Mouse (Mus musculus) Patski (cell line): ENCODE data around the gene Pi4ka. TPM values are rescaled to one million over a fixed set of nuclear protein-coding genes. Genes with fewer than 3 reads are reported as not detected.

ENCODE experiments used
- ATAC-seq: fragments of 100-300 bp; one replicate; pipeline ENCODE4 v1.8.0; 2021
- CTCF ChIA-PET: fragments of 350-600 bp; sonication (Branson Sonifier 250); formaldehyde crosslinking; loops from one replicate; lab custom pipeline; 2022; ENCODE audit warnings: inconsistent platforms; lab: Charles Lee
- POLR2A ChIA-PET: fragments of 350-600 bp; sonication (Branson Sonifier 250); formaldehyde crosslinking; loops from one replicate; lab custom pipeline; 2022; ENCODE audit warnings: antibody characterized with exemption, inconsistent platforms; lab: Charles Lee
- DNase-seq: peaks from one replicate; pipeline ENCODE4 v3.0.0-alpha.2; 2011; ENCODE audit warnings: low read depth, low spot score
- H3K27me3 ChIP-seq: fragments of 371-371 bp; one replicate; pipeline ENCODE4 v1.5.1; 2021
- CTCF ChIP-seq: fragments of 100-300 bp; IDR thresholded peaks from one replicate; pipeline ENCODE4 v1.5.1; 2021
- in situ Hi-C: fragments of 300-500 bp; cut with MboI; formaldehyde crosslinking; loops from 3 replicates; pipeline ENCODE4 v1.11.1; 2018; ENCODE audit warnings: low pct_unique_long_range_greater_than_20kb, mixed read lengths
- polyA plus RNA-seq: library from polyadenylated mRNA; unstranded; gene quantifications from one replicate; pipeline ENCODE4 v1.2.3, GENCODE M21; 2021

Gene Pi4ka
- polyA plus RNA-seq, 1 experiment from 2014 or later = 81.9 TPM

DNA sequence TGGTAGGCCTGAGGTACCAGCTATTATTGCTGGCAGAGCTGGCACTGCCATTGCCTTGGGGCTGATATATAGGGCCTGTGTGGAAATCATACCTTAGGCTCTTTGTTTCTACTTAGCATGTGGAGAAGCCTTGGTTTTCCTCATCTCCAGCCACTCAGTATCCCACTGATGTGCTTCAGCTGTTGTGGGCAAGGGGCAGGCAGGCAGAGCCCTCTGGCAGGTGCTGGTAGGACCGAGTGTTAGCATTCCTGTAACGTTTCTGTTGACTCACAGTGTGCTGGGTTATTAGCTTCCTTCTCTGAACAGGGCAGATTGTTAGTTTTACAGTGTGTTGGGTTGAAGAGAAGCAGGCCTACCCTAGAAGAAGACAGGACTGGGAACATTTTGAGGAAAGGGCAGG lies 150.8 kb downstream of the Pi4ka start:
- CTCF ChIA-PET = interaction anchor here (1.6 kb wide), 1 partner anchor 46 kb away, joined by 12 read pairs; the partner anchor contains the start of gene Rimbp3
- POLR2A ChIA-PET = no interaction called here
- TF ChIP-seq CTCF = no peak
- ATAC-seq (no peak), DNase-seq (no peak)
- no peaks in the 10 kb centered on the region for H3K27me3 ChIP-seq
- in situ Hi-C loops = no loop called here

DNA sequence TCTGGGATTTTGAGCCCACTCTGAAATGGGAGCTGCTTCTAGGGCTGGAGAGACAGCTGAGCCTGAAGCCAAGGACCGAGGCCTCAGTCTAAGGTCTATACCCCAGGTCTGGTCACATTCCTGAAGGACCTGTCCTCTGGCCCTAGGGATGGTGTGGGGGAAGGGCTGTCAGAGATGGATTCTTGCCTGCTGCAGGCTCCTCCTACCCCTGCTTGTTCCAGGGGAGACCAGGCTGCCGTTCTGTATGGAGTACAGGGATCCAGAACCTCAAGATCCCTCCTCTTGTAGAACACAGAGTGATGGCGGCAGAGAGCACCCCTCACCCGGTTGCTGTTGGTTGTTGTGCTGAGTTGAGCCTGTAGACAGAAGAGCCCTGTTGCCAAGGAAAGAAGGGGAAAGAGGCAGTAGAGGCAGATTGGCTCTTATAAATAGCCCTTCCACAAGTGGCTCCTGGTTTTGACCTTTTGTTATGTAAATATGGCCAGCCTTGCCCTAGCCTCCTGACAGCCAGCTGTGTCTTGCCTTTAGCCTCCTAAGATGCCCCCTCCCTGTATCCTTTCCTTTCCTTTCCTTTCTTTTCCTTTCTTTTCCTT lies 152.0 kb downstream of the Pi4ka start:
- DNase-seq (no peak), ATAC-seq (no peak)
- in situ Hi-C loops = no loop called here
- CTCF ChIA-PET = interaction anchor here (0.7 to 0.8 kb wide), 2 partner anchors 16 to 44 kb away, joined by 3 read pairs; no protein-coding TSS in a partner anchor
- no peaks in the 10 kb centered on the region for H3K27me3 ChIP-seq
- POLR2A ChIA-PET = no interaction called here
- no peak for TF ChIP-seq CTCF

DNA sequence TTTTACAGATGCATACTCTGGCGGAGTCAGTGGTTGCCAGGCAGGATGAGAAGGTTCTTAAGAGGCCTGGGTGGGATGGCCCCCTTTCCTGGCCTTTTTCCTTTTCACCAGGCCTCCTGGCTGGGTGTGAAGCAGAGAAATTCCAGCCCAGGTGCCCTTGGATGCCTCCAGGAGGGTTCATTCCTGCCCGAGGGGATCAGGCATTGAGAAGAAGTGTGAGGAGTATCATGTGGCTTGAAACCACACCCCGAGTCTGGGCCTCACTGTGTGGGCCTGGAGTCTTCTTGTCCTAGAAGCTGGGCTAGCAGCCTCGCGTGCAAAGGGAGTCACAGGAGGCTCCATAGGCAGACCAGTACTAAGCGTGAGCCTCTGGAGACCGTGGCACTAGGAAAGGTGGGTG lies 153.3 kb downstream of the Pi4ka start:
- H3K27me3 ChIP-seq = no peaks in the 10 kb centered on the region
- no peak for TF ChIP-seq CTCF
- ChIA-PET POLR2A (no interaction called here), CTCF (no interaction called here)
- in situ Hi-C loops = no loop called here
- DNase-seq (no peak), ATAC-seq (no peak)

DNA sequence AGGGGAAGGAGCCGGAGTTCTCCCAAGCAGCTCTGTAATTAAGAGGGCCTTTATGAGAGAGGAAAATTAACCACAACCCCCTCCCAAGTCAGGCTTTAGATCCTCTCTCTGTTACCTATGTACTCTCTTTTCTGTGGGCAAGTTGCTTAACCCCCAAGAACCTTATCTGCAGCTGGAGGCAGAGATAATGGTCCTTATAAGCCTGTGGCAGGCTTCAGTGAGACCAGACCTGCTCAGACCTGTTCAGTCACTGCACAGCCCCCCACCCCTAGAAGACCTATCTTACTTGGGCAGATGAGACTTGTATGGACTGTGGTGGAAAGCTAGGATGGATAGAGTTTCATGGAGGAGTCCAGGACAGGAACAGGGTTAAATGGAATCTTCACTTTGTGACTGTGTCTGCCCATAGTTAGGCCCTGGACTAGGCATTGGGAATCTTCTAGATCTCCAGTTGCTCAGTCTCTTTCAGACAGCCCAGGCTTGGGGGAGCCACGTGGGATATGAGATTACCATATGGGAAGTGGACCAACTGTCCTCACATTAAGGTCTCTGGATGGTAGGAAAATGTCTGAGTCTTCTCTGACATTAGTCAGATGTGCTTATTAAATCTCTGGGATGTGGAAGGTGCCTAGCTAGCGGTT lies 153.9 kb downstream of the Pi4ka start:
- ATAC-seq = no peak
- H3K27me3 ChIP-seq = no peaks in the 10 kb centered on the region
- CTCF ChIA-PET = no interaction called here

DNA sequence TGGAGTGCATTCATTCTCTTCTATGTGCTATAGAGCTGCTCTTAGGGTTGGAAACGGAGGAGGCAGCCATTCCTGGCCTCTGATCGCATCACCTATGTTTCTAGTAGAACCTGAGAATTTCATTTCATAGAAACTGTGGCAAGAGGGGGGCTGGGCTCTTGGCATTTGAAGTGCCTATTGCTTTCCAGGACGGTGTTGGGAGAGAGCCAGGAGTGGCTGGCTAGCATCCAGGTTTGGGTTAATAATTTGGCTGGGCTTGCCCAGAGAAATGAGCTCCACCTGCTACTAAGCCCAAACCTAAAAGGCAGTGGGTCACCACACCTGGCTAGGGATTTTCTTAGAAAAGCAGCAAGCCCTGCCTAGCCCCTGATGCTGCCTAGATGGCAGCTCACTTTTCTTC lies 154.6 kb downstream of the Pi4ka start:
- POLR2A ChIA-PET = interaction anchor here (0.6 to 0.7 kb wide), 2 partner anchors 9 to 31 kb away, joined by 3 read pairs; no protein-coding TSS in a partner anchor
- ATAC-seq (no peak), DNase-seq (peak; percentile 64)
- CTCF ChIA-PET = no interaction called here
- no peaks in the 10 kb centered on the region for H3K27me3 ChIP-seq
- in situ Hi-C loops = no loop called here
- no peak for TF ChIP-seq CTCF

More for the DNA sequence above, 153.9 kb downstream of the Pi4ka start:
- no peak for TF ChIP-seq CTCF
- POLR2A ChIA-PET = interaction anchor here (0.7 kb wide), 1 partner anchor 8 kb away, joined by 3 read pairs; no protein-coding TSS in a partner anchor
- DNase-seq = no peak
- in situ Hi-C loops = no loop called here

DNA sequence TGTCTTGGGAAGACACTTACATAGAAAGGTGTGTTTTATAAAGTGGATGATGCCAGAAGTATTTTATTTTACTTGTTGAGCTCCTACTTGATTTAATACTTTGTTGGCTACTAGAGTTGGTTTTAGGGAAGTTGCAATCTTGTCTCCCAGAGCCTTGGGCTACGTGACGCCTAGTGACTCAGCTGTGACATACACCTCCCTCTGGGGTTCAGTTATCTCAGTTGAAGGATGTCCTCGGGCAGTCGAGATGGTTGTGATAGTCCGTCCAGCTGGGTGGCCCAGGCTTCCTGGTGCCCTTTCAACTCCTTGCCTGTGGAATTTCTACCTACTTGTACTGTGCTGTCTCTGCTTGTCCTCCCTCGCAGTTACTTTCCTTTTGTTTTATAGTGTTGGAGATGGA lies 157.0 kb downstream of the Pi4ka start:
- no peaks in the 10 kb centered on the region for H3K27me3 ChIP-seq
- in situ Hi-C loops = no loop called here
- no peak for TF ChIP-seq CTCF
- DNase-seq = no peak
- no peak for ATAC-seq
- POLR2A ChIA-PET = interaction anchor here (1.0 kb wide), 1 partner anchor 40 kb away, joined by 3 read pairs; no protein-coding TSS in a partner anchor
- CTCF ChIA-PET = no interaction called here

DNA sequence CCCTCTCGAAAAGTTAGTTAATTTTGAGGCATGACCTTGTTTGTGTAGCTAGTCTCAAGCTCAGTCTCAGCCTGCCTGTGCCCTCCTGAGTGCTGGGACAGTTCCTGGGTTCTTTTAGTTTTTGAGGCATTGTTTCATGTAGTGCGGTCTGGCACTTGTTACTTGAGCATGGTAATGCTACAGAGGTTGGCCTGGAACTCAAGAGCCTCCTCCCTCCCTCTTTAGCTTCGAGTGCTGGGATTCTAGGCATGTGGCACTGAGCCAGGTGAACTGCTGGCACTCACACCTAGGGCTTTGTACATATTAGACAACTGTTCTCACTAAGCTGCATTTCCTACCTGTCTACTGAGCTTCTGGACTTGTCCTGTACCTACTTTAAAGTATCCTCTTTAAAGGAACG lies 158.4 kb downstream of the Pi4ka start:
- H3K27me3 ChIP-seq = no peaks in the 10 kb centered on the region
- DNase-seq = no peak
- ChIA-PET CTCF (interaction anchor here (2.7 kb wide), 1 partner anchor 12 kb away, joined by 11 read pairs; no protein-coding TSS in a partner anchor), POLR2A (no interaction called here)
- in situ Hi-C loops = no loop called here
- no peak for TF ChIP-seq CTCF
- ATAC-seq = no peak

DNA sequence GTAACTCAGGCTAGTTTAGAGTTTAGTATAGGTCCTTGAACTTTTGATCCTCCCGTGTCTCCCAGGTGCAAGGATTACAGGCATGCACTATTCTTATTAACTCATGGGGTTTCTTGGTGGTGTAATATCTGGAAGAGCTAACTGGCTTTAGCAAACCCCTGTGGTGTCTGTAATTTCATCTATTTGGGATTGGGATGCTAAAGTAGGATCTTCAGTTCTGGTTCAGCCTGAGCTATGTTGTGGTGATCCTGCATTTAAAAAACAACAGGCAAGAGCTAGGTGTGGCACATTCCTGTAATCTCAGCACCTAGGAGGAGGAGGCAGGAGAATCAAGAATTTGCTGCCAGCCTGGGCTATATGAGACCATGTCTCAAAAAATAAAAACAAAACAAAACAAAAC lies 161.1 kb downstream of the Pi4ka start:
- in situ Hi-C loops = no loop called here
- ChIA-PET CTCF (interaction anchor here (2.6 to 2.8 kb wide), 2 partner anchors 12 to 36 kb away, joined by 6 to 8 read pairs; no protein-coding TSS in a partner anchor), POLR2A (no interaction called here)
- no peaks in the 10 kb centered on the region for H3K27me3 ChIP-seq
- DNase-seq (no peak), ATAC-seq (no peak)
- no peak for TF ChIP-seq CTCF

DNA sequence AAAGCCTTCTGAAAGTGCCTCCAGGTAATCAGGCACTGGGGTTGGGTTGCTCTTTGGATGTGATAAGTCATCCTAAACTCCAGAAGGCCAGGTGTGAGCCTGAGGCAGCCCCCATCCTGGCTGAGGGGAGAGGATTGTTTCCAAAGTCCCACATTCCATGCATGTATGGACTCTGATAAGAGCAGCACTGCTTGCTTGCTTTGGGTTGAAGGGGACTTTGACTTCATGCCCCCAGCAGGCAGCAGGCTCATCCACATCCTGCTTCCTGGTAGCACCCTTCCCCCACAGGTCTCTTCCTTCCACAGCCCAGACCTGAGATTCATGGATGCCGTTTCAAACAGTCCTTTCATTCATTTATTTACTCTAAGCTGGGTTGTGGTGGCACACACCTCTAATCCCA lies 162.4 kb downstream of the Pi4ka start:
- ChIA-PET CTCF (no interaction called here), POLR2A (interaction anchor here (0.7 kb wide), 1 partner anchor 15 kb away, joined by 8 read pairs; no protein-coding TSS in a partner anchor)
- ATAC-seq (no peak), DNase-seq (no peak)
- no peaks in the 10 kb centered on the region for H3K27me3 ChIP-seq
- in situ Hi-C loops = no loop called here
- TF ChIP-seq CTCF = no peak

DNA sequence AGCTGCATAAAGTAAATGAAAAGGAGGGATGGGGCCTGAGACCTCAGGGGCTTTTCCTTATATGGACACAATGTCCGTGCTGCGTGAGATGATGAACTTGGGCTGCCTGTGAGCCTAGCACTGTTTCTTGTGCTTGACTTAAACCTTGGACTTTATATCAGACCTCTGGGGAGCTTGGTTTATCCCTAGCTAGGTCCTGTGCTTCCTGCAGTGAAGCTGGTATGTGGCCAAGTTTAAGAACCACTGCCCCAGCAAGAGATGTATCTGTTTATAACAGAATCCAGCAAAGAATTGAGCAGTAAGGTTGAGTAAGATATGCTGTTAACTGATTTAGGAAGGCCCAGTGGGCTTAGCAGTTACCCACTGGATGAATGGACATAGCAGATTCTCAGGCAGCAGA lies 166.7 kb downstream of the Pi4ka start:
- CTCF ChIA-PET = no interaction called here
- in situ Hi-C loops = no loop called here
- no peak for TF ChIP-seq CTCF
- ATAC-seq (no peak), DNase-seq (no peak)
- no peaks in the 10 kb centered on the region for H3K27me3 ChIP-seq
- POLR2A ChIA-PET = no interaction called here

DNA sequence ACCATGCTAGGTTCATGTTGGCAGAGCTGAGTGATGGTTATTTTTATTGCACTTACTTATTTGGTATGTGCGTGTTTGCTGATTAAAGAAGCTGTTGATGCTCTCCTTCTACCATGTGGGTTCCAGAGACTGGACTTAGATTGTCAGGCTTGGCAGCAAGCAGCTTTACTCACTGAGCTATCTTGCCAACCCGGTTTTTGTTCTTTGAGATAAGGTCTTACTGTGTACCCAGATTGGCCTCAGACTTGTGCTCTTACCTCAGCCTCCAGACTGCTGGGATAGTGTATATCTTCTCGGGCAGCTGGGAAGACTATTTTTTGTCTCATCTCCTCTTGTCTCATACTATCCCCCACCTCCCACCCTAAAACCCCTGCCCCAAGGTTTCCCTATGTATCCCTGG lies 168.5 kb downstream of the Pi4ka start:
- H3K27me3 ChIP-seq = no peaks in the 10 kb centered on the region
- ChIA-PET CTCF (interaction anchor here (1.5 to 6.6 kb wide), 2 partner anchors 16 to 28 kb away, joined by 3 to 39 read pairs; partner anchors contain the start of gene Rimbp3), POLR2A (no interaction called here)
- no peak for DNase-seq
- in situ Hi-C loops = no loop called here
- no peak for ATAC-seq
- TF ChIP-seq CTCF = no peak
